Mouse (Mus musculus) E14TG2a.4 (cell line): ENCODE results near the gene Cobll1.

ENCODE experiments used
- CTCF ChIP-seq: conservative IDR thresholded peaks from 2 replicates; pipeline ENCODE4 v1.5.1; 2014; ENCODE audit warnings: low read length
- NANOG ChIP-seq: IDR thresholded peaks from 2 replicates; pipeline ENCODE4 v1.6.1; 2014; ENCODE audit warnings: borderline replicate concordance, low read length, mixed read lengths
- POU5F1 ChIP-seq: IDR thresholded peaks from 2 replicates; pipeline ENCODE4 v1.6.1; 2014; ENCODE audit warnings: low read length, borderline replicate concordance

DNA sequence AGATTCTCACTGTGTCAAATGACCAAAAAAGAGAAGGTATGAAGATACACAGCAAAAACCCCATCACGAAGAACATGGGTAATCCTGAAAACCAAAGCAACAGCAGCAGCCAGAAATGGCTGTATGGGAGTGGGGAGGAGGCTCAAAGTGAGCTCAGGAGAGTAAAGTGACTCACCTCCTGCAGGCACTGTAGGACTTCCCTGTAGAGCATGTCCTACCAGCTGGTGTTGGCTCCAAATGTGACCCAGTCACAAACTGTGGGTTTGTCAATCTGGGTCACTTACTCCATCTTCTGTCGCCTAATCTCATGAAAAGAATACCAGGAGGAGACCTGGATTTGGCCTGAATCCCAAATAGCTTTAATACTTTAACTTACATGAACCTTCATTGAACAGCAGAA, 81.9 kb downstream of the Cobll1 start:
- TF ChIP-seq CTCF (no peak), NANOG (no peak), POU5F1 (no peak)
